In the genomic region with DNA sequence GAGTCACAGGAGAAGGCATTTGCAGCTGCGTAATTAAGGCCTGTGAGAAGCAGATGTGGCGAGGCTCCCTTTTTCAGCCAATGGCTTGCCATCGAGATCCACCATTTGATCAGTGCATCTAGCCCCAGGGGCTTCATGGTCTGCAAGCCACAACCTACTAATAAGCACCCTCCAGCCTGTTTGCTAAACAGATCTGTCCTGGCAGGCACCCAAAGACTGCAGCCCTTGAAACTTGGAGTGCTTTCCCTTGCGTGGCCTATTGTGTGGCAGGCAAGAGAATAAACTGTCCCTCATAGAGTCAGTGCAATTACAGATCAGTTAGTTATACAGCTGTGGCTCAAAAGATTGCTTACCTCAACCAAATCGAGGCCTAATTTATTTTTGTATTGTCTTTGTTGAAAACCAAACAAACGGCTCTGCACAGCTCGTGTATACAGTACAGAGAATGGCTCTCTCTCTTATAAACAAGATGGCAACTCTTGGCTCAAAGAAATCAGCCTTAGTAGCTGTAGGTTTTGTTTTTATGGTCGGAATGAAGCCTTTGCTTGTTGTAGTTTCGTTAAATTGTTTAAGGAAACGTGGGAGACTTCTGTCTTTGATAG, we compare ENCODE assay signal across 12 mouse cellular contexts.
DNase-seq lines count a peak whose midpoint lies in the region; ATAC-seq lines count a peak whose summit lies in the region.
"Had no signal": no experiment of that assay in that cellular context is flagged by ENCODE, and none has a peak within 500 bp of the region (broad histone marks: within the 10 kb centered on the region; RNA-seq: fewer than 3 reads in every experiment).

No protein-coding gene starts in this region.

- H3K36me3 ChIP-seq in kidney, embryonic 14.5 days (ENCODE audit: control insufficient read depth, insufficient read depth, low read length): no peaks in the 10 kb centered on the region
- no peaks in the 10 kb centered on the region for H3K36me3 ChIP-seq in hindbrain, embryonic 13.5 days

- H3K9ac ChIP-seq in kidney, embryonic 14.5 days (ENCODE audit: low read depth, low read length): no peak overlapping the region
- H3K9ac ChIP-seq in hindbrain, embryonic 13.5 days: no peak overlapping the region
- H3K9ac ChIP-seq: liver, embryonic 14.5 days had no signal

- no peak for ATAC-seq in kidney, embryonic 14.5 days (ENCODE audit: low FRiP score, low TSS enrichment)
- ATAC-seq in hindbrain, embryonic 13.5 days (ENCODE audit: low FRiP score): peak; percentile 87

- intact Hi-C loops in left cerebral cortex, postnatal 25 days (cut with DNase I): no loop called here

- 73% methylated on average over 10 of the region's 10 CpGs for WGBS in kidney, embryonic 14.5 days
- WGBS in hindbrain, embryonic 13.5 days: 58% methylated on average over 10 of the region's 10 CpGs

- H3K4me1 ChIP-seq in kidney, embryonic 14.5 days (ENCODE audit: control insufficient read depth, insufficient read depth, low read length): no peaks in the 10 kb centered on the region
- H3K4me1 ChIP-seq in hindbrain, embryonic 13.5 days (replicated peaks): peaks cover 4% of the 10 kb centered on the region; the same call in 1 of the 2 replicates

- no peaks in the 10 kb centered on the region for H3K9me3 ChIP-seq in kidney, embryonic 14.5 days (ENCODE audit: control insufficient read depth, low read length)
- H3K9me3 ChIP-seq in hindbrain, embryonic 13.5 days: no peaks in the 10 kb centered on the region

- H3K4me2 ChIP-seq in kidney, embryonic 14.5 days (replicated peaks; ENCODE audit: low read depth, low read length): no peak overlapping the region
- H3K4me2 ChIP-seq in hindbrain, embryonic 13.5 days: no peak overlapping the region

- no peak overlapping the region for H3K27ac ChIP-seq in kidney, embryonic 14.5 days (ENCODE audit: low read depth, low read length)
- H3K27ac ChIP-seq in hindbrain, embryonic 13.5 days: no peak overlapping the region
- H3K27ac ChIP-seq: liver, embryonic 14.5 days had no signal

- no peaks in the 10 kb centered on the region for H3K27me3 ChIP-seq in kidney, embryonic 14.5 days (ENCODE audit: control insufficient read depth, insufficient read depth, low read length)
- H3K27me3 ChIP-seq in hindbrain, embryonic 13.5 days: no peaks in the 10 kb centered on the region

- H3K4me3 ChIP-seq in kidney, embryonic 14.5 days (ENCODE audit: low read length): no peak overlapping the region
- no peak overlapping the region for H3K4me3 ChIP-seq in hindbrain, embryonic 13.5 days
- H3K4me3 ChIP-seq: myocyte had no signal

- peak; percentile 8 to 14 for DNase-seq in kidney, postnatal 4 days
- DNase-seq in Muller cell, postnatal 12 days (ENCODE audit: inconsistent ontology term): peak; percentile 18
- peak; percentile 3 to 5 for DNase-seq in adrenal gland, postnatal 36 days
- DNase-seq in thymus, postnatal 25 days: no peak
- DNase-seq in urinary bladder, postnatal 14 days (ENCODE audit: low spot score): no peak
- DNase-seq in left cerebral cortex, postnatal 25 days (ENCODE audit: low spot score in 2 of 2): no peak
- DNase-seq: spleen, adult 18-20 months; thymus, postnatal 14 days had no signal

Comparison
In these comparisons a context has a peak if more than half of its experiments do, and no peak if none do; other contexts are left out.
1. DNase-seq: peak in kidney, postnatal 4 days (2 of 2), Muller cell, postnatal 12 days (single experiment) and adrenal gland, postnatal 36 days (2 of 2); none in thymus, postnatal 25 days (single experiment), urinary bladder, postnatal 14 days (single experiment) and left cerebral cortex, postnatal 25 days (0 of 2).